Mouse (Mus musculus): Measurements from ENCODE around the gene Mug2.
"Not testable (repeated sequence)": the region's sequence is repeated elsewhere in the genome, so short reads cannot be mapped to it uniquely, and the experiment has no call there.

Mug2 gene

DNA sequence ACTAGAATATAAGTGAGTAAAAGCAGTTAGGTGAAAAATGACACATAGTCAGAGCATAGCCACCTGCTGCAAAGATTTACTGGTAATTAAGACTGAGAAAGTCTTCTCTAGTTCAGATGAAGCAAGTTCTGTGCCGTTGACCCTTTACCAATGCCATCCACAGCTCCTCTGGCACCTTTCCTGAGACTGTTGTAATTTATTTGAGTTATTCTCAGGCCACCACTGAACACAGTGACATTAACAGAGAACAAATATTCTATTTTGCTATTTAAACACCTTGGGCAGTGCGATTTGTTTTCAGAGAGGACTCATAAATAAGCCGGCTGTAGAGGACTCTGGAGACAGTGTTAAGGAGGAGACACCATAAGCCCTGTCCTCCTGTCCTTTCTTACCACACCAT, at the start of gene Mug2:
Mug2 (plus strand) TSS at position 301 of the 400 bp plus-strand sequence.
- not testable (repeated sequence) for DNase-seq (ENCODE audit: low spot score in 2 of 2)

DNA sequence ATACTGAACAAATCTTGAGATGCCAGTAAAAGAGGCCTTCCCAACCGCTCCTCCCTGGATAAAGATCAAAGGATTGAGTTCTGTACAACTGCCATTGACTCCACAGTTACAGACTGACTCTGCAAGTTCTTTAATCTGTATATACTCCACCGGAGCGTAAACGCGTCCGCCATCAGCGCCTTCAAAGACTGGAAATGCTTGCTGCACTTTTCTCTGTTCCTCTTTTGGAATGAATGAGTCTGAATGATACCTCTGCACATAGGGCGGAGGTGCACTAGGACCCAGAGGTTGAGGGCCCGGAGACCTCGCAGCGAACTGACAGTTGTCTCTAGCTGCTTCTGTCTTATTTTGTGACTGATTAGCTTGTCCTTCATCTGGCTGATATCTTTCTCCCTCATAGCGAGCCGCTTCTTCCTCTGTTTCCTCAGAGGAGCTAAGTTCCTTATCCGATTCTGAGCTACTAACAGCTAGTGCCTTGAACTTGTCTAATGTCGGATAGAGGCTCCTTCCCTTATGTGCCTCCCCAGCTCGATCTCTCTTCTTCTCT, 48.7 kb upstream of the Mug2 start:
- DNase-seq (ENCODE audit: low spot score in 2 of 2): not testable (repeated sequence)

DNA sequence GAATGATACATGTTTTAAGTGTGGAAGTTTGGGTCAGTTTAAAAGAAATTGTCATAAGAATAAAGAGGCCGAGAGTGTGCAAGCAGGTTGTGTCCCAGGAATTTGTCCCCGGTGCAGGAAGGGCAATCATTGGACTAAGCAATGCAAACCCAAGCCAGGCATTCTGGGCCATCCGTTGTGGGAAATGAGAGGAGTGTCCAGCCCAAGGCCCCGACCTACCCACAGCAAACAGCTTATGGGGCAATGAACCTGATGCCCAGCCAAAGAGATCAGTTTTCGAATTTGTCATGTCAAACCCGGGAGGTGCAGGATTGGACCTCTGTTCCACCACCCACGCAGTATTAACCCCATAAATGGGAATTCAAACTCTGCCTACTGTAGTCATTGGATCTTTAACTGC, 30.9 kb upstream of the Mug2 start:
- DNase-seq (ENCODE audit: low spot score in 2 of 2): no peak

DNA sequence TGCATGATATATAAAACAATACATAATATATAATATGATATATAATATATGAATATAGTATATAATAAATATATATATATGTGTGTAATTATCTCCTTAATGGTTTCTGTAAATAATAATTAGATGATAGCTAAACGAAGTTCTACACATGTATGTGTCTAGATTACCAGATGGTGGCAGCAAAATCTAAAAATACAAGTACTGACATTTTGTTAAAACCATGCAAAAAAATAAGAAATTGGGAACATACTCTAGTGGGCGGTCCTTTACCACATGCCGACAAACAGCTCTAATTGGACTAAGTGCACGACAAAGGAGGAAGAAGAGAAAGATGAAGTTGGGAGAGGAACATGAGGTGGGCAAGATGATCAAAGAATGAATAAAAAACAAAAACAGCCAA, 94.3 kb downstream of the Mug2 start:
- no peak for DNase-seq (ENCODE audit: low spot score in 2 of 2)

DNA sequence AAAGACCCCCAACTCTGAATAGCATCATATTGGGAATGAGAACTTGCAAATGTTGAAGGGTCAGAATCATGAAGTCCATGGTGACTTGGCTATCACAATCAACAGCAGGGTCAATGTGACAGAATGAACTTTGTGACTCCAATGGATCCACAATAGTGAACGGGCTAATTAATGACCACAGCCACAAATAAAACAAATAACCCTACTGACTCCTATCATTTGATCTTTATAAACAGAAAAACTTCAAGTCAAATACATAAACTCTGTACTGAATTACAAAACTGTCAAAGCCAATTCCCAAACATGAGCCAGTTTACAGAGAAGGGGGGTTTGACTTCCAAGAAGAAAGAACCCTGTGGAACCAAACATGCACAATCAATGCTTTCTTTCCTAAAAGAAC, 95.1 kb downstream of the Mug2 start:
- no peak for DNase-seq (ENCODE audit: low spot score in 2 of 2)

DNA sequence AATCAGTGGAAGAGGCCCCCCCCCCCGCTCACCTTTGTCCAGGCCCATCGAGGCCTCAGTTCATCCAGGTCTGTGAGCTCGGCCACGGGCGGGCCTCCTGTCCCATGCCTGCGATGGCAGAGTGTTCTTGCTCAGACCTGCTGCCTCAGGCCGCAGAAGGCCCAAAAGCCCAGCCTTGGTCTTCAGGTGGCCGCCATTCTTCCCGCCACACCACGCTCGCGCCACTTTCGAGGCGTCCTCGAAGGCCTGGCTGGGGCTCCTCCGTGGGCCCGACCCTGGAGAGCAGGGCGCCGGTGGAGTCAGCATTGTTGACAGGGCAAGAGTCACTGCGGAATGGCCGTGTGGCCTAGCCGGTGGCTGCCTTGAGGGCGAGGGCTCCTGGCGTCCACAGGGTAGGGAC, 110.4 kb downstream of the Mug2 start:
- DNase-seq (ENCODE audit: low spot score in 2 of 2): no peak

DNA sequence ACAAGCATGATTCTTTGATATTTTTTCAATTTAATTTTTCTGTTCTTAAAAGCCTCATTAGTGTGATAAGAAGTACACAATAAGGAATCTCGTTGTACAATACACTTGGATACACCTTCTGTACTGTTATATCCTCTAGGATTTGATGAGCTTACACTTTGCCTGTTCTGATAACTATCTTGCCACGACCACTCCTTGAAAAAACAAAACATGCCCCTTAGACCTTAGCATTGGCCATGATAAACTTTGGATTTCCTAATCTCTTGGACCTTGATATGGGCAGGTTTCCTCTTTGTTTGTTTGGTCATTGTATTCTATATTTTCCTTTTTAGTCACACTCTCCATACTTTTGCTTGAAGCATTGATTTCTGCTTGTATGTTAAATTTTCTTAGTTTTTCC, 123.0 kb downstream of the Mug2 start:
- DNase-seq (ENCODE audit: low spot score in 2 of 2): no peak

Data from frontal cortex, postnatal 14 days (tissue).